Mouse (Mus musculus) lung, postnatal 0 days (tissue): Measurements from ENCODE around the gene Sphk1.

ENCODE experiments used
- CTCF ChIP-seq: IDR thresholded peaks from 2 replicates; pipeline ENCODE4 v1.5.1; 2016; ENCODE audit warnings: antibody characterized with exemption, mild to moderate bottlenecking
- EP300 ChIP-seq: IDR thresholded peaks from 2 replicates; pipeline ENCODE4 v1.6.1; 2016; ENCODE audit warnings: antibody characterized with exemption, mild to moderate bottlenecking, control low read depth

- TF ChIP-seq CTCF (no peak), EP300 (no peak)
Measured at GRCm38 (mm10) chr11:116572756-116573543, 42.2 kb downstream of the Sphk1 start.
